Mouse (Mus musculus): ENCODE data around the gene Pde6d. TPM values are rescaled to one million over a fixed set of nuclear protein-coding genes. Genes with fewer than 3 reads are reported as not detected.
A peak's percentile ranks its signal among the peaks of the same experiment; 100 is the strongest.

Gene Pde6d
- polyA plus RNA-seq, 1 experiment from 2014 or later, result 83.2 TPM

GRCm38 (mm10) chr1:86612081-86612480, 29.7 kb upstream of the Pde6d start:
- 73% methylated on average over 1 of the region's 1 CpGs for WGBS
- Histone ChIP-seq H3K9me3 (ENCODE audit: control insufficient read depth, low read length) (no peaks in the 10 kb centered on the region), H3K4me2 (ENCODE audit: low read depth) (no peak overlapping the region), H3K27ac (ENCODE audit: low read depth, low read length) (no peak overlapping the region), H3K9ac (ENCODE audit: low read length) (no peak overlapping the region), H3K36me3 (ENCODE audit: control insufficient read depth, insufficient read depth, low read length) (peaks cover 2% of the 10 kb centered on the region; the same call in 1 of the 2 replicates), H3K4me1 (ENCODE audit: control insufficient read depth, insufficient read depth, low read length) (no peaks in the 10 kb centered on the region), H3K4me3 (ENCODE audit: low read depth, low read length) (no peak overlapping the region), H3K27me3 (ENCODE audit: control insufficient read depth, insufficient read depth, low read length) (no peaks in the 10 kb centered on the region)
- DNase-seq (ENCODE audit: low spot score), result no peak
- no peak for ATAC-seq (ENCODE audit: insufficient read depth, low FRiP score, low TSS enrichment)

GRCm38 (mm10) chr1:86610954-86611353, 28.5 kb upstream of the Pde6d start:
- DNase-seq (ENCODE audit: low spot score) (no peak), ATAC-seq (ENCODE audit: insufficient read depth, low FRiP score, low TSS enrichment) (no peak)
- WGBS, result 68% methylated on average over 1 of the region's 1 CpGs
- Histone ChIP-seq H3K27me3 (ENCODE audit: control insufficient read depth, insufficient read depth, low read length) (no peaks in the 10 kb centered on the region), H3K36me3 (ENCODE audit: control insufficient read depth, insufficient read depth, low read length) (peaks cover 2% of the 10 kb centered on the region; the same call in 1 of the 2 replicates), H3K4me1 (ENCODE audit: control insufficient read depth, insufficient read depth, low read length) (no peaks in the 10 kb centered on the region), H3K9me3 (ENCODE audit: control insufficient read depth, low read length) (no peaks in the 10 kb centered on the region), H3K4me2 (ENCODE audit: low read depth) (no peak overlapping the region), H3K27ac (ENCODE audit: low read depth, low read length) (no peak overlapping the region), H3K9ac (ENCODE audit: low read length) (no peak overlapping the region), H3K4me3 (ENCODE audit: low read depth, low read length) (no peak overlapping the region)

GRCm38 (mm10) chr1:86600117-86600516, 17.7 kb upstream of the Pde6d start:
- no peak overlapping the region for H3K4me3 ChIP-seq (ENCODE audit: low read depth, low read length)

GRCm38 (mm10) chr1:86598516-86598915, 16.1 kb upstream of the Pde6d start:
- Histone ChIP-seq H3K9me3 (ENCODE audit: control insufficient read depth, low read length) (no peaks in the 10 kb centered on the region), H3K27ac (ENCODE audit: low read depth, low read length) (no peak overlapping the region), H3K4me2 (ENCODE audit: low read depth) (no peak overlapping the region), H3K9ac (ENCODE audit: low read length) (no peak overlapping the region), H3K36me3 (ENCODE audit: control insufficient read depth, insufficient read depth, low read length) (peaks cover 14% of the 10 kb centered on the region), H3K27me3 (ENCODE audit: control insufficient read depth, insufficient read depth, low read length) (no peaks in the 10 kb centered on the region), H3K4me3 (ENCODE audit: low read depth, low read length) (no peak overlapping the region), H3K4me1 (ENCODE audit: control insufficient read depth, insufficient read depth, low read length) (no peaks in the 10 kb centered on the region)
- WGBS, result 81% methylated on average over 3 of the region's 3 CpGs
- DNase-seq (ENCODE audit: low spot score), result peak; percentile 30
- no peak for ATAC-seq (ENCODE audit: insufficient read depth, low FRiP score, low TSS enrichment)

More at GRCm38 (mm10) chr1:86600117-86600516, 17.7 kb upstream of the Pde6d start:
- no peak overlapping the region for H3K27ac ChIP-seq (ENCODE audit: low read depth, low read length)
- no peak for DNase-seq (ENCODE audit: low spot score)
- no peak overlapping the region for H3K9ac ChIP-seq (ENCODE audit: low read length)
- H3K4me2 ChIP-seq (ENCODE audit: low read depth), result no peak overlapping the region
- H3K36me3 ChIP-seq (ENCODE audit: control insufficient read depth, insufficient read depth, low read length), result peaks cover 11% of the 10 kb centered on the region
- no peaks in the 10 kb centered on the region for H3K9me3 ChIP-seq (ENCODE audit: control insufficient read depth, low read length)
- ATAC-seq (ENCODE audit: insufficient read depth, low FRiP score, low TSS enrichment), result no peak
- H3K4me1 ChIP-seq (ENCODE audit: control insufficient read depth, insufficient read depth, low read length), result no peaks in the 10 kb centered on the region
- no peaks in the 10 kb centered on the region for H3K27me3 ChIP-seq (ENCODE audit: control insufficient read depth, insufficient read depth, low read length)
- 92% methylated on average over 2 of the region's 2 CpGs for WGBS

- WGBS, result 96% methylated on average over 6 of the region's 6 CpGs
Measured at GRCm38 (mm10) chr1:86596512-86596911, 14.1 kb upstream of the Pde6d start.

GRCm38 (mm10) chr1:86595315-86595714, 12.9 kb upstream of the Pde6d start:
- Histone ChIP-seq H3K4me3 (ENCODE audit: low read depth, low read length) (no peak overlapping the region), H3K4me1 (ENCODE audit: control insufficient read depth, insufficient read depth, low read length) (no peaks in the 10 kb centered on the region), H3K27me3 (ENCODE audit: control insufficient read depth, insufficient read depth, low read length) (no peaks in the 10 kb centered on the region), H3K9me3 (ENCODE audit: control insufficient read depth, low read length) (no peaks in the 10 kb centered on the region), H3K9ac (ENCODE audit: low read length) (no peak overlapping the region), H3K36me3 (ENCODE audit: control insufficient read depth, insufficient read depth, low read length) (peaks cover 9% of the 10 kb centered on the region), H3K27ac (ENCODE audit: low read depth, low read length) (no peak overlapping the region), H3K4me2 (ENCODE audit: low read depth) (no peak overlapping the region)
- ATAC-seq (ENCODE audit: insufficient read depth, low FRiP score, low TSS enrichment) (no peak), DNase-seq (ENCODE audit: low spot score) (no peak)
- WGBS, result 93% methylated on average over 6 of the region's 6 CpGs

More at GRCm38 (mm10) chr1:86596512-86596911, 14.1 kb upstream of the Pde6d start:
- DNase-seq (ENCODE audit: low spot score), result no peak
- H3K36me3 ChIP-seq (ENCODE audit: control insufficient read depth, insufficient read depth, low read length), result peaks cover 12% of the 10 kb centered on the region
- no peaks in the 10 kb centered on the region for H3K9me3 ChIP-seq (ENCODE audit: control insufficient read depth, low read length)
- H3K4me1 ChIP-seq (ENCODE audit: control insufficient read depth, insufficient read depth, low read length), result no peaks in the 10 kb centered on the region
- no peak overlapping the region for H3K27ac ChIP-seq (ENCODE audit: low read depth, low read length)
- H3K27me3 ChIP-seq (ENCODE audit: control insufficient read depth, insufficient read depth, low read length), result no peaks in the 10 kb centered on the region
- H3K4me2 ChIP-seq (ENCODE audit: low read depth), result no peak overlapping the region
- no peak overlapping the region for H3K4me3 ChIP-seq (ENCODE audit: low read depth, low read length)
- no peak for ATAC-seq (ENCODE audit: insufficient read depth, low FRiP score, low TSS enrichment)
- no peak overlapping the region for H3K9ac ChIP-seq (ENCODE audit: low read length)

- WGBS, result 89% methylated on average over 7 of the region's 7 CpGs
- Histone ChIP-seq H3K4me1 (ENCODE audit: control insufficient read depth, insufficient read depth, low read length) (no peaks in the 10 kb centered on the region), H3K27me3 (ENCODE audit: control insufficient read depth, insufficient read depth, low read length) (no peaks in the 10 kb centered on the region), H3K27ac (ENCODE audit: low read depth, low read length) (no peak overlapping the region), H3K9me3 (ENCODE audit: control insufficient read depth, low read length) (no peaks in the 10 kb centered on the region), H3K4me2 (ENCODE audit: low read depth) (no peak overlapping the region), H3K9ac (ENCODE audit: low read length) (no peak overlapping the region), H3K36me3 (ENCODE audit: control insufficient read depth, insufficient read depth, low read length) (peaks cover 9% of the 10 kb centered on the region), H3K4me3 (ENCODE audit: low read depth, low read length) (no peak overlapping the region)
- ATAC-seq (ENCODE audit: insufficient read depth, low FRiP score, low TSS enrichment) (no peak), DNase-seq (ENCODE audit: low spot score) (no peak)
Measured at GRCm38 (mm10) chr1:86594539-86594938, 12.1 kb upstream of the Pde6d start.

- Histone ChIP-seq H3K27me3 (ENCODE audit: control insufficient read depth, insufficient read depth, low read length) (no peaks in the 10 kb centered on the region), H3K4me2 (ENCODE audit: low read depth) (peak overlapping the region; percentile 76), H3K9ac (ENCODE audit: low read length) (peak overlapping the region; percentile 84), H3K4me1 (ENCODE audit: control insufficient read depth, insufficient read depth, low read length) (0 out of 2 replicates have a peak, but pooled peaks cover 3% of the 10 kb centered on the region), H3K4me3 (ENCODE audit: low read depth, low read length) (peak overlapping the region; percentile 86), H3K27ac (ENCODE audit: low read depth, low read length) (no peak overlapping the region), H3K36me3 (ENCODE audit: control insufficient read depth, insufficient read depth, low read length) (0 out of 2 replicates have a peak, but pooled peaks cover 2% of the 10 kb centered on the region), H3K9me3 (ENCODE audit: control insufficient read depth, low read length) (no peaks in the 10 kb centered on the region)
- DNase-seq (ENCODE audit: low spot score) (peak; percentile 82), ATAC-seq (ENCODE audit: insufficient read depth, low FRiP score, low TSS enrichment) (peak; percentile 24; the same call in 1 of the 2 replicates)
- under 1% methylated on average over 26 of the region's 26 CpGs for WGBS
Measured at GRCm38 (mm10) chr1:86586992-86587391, 4.6 kb upstream of the Pde6d start.

- no peaks in the 10 kb centered on the region for H3K9me3 ChIP-seq (ENCODE audit: control insufficient read depth, low read length)
- WGBS, result 76% methylated on average over 2 of the region's 2 CpGs
- no peak for ATAC-seq (ENCODE audit: insufficient read depth, low FRiP score, low TSS enrichment)
- H3K9ac ChIP-seq (ENCODE audit: low read length), result no peak overlapping the region
- DNase-seq (ENCODE audit: low spot score), result no peak
- H3K4me3 ChIP-seq (ENCODE audit: low read depth, low read length), result no peak overlapping the region
- no peak overlapping the region for H3K27ac ChIP-seq (ENCODE audit: low read depth, low read length)
- no peaks in the 10 kb centered on the region for H3K36me3 ChIP-seq (ENCODE audit: control insufficient read depth, insufficient read depth, low read length)
- H3K4me1 ChIP-seq (ENCODE audit: control insufficient read depth, insufficient read depth, low read length), result 0 out of 2 replicates have a peak, but pooled peaks cover 5% of the 10 kb centered on the region
- no peak overlapping the region for H3K4me2 ChIP-seq (ENCODE audit: low read depth)
- H3K27me3 ChIP-seq (ENCODE audit: control insufficient read depth, insufficient read depth, low read length), result no peaks in the 10 kb centered on the region
Measured at GRCm38 (mm10) chr1:86583709-86584108, 1.3 kb upstream of the Pde6d start.

All from neural tube, embryonic 11.5 days (tissue).